Mouse (Mus musculus) adrenal gland, adult 8-10 months (tissue): ENCODE measurements around the gene AI837181. TPM values are rescaled to one million over a fixed set of nuclear protein-coding genes. Genes with fewer than 3 reads are reported as not detected.
A peak's percentile ranks its signal among the peaks of the same experiment; 100 is the strongest.

Experiments used
- DNase-seq: peaks from one replicate; pipeline ENCODE4 v3.0.0; 2022
- total RNA-seq, 4 experiments: library from RNA; stranded (reverse); gene quantifications; 2 replicates each; pipeline ENCODE4 v1.2.4; 2022

The AI837181 gene
- total RNA-seq, 4 experiments from 2014 or later: 52.2 to 59.2 (median 52.8) TPM

DNA sequence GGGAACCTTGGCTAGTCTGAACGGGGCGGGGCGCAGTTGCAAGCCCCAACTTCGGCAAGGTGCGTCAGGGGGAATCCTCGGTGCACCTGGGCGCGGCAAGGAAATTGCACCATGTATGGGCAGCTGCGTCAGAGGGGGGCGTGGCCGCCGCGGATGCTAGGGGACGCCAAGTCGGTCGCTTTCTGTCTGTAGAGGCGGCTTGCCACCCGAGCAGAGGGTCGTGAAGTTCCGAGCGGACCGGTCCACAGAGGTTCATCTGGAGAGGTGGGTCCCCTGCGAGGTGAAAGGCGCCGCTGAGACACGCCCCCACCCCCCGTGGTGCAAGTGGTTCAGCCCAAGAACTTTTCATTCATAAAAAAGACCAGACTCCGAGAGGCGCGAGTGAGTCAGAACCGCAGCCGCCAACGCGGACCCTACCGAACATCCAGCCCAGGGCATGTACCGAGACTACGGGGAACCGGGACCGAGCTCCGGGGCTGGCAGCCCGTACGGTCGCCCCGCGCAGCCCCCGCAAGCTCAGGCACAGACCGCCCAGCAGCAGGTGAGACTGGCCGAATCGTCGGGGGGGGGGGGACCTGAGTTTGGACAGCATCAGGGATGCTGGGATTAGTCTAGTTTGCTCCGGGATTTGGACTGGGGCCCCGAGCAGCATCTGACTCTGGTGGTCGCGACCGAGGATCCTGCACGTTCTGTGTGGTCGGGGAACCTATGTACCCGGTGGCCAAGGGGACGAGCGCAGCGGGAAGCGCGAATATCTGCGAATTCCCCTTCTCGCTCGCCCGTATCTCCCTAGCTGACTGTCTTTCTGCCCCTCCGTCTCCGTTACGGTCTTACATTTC is 22.8 kb downstream of the AI837181 start, which contains the start of gene Fosl1:
TSS of gene Fosl1 (plus strand) at position 33 of the 839 bp plus-strand sequence.
- no peak for DNase-seq

- no peak for DNase-seq
These were observed 23.6 kb downstream of the AI837181 start for GRCm38 (mm10) chr19:5448354-5449150.

GRCm38 (mm10) chr19:5449673-5450072 is 24.7 kb downstream of the AI837181 start:
- no peak for DNase-seq

- no peak for DNase-seq
These were observed 26.8 kb downstream of the AI837181 start for GRCm38 (mm10) chr19:5451766-5452165.

- no peak for DNase-seq
These were observed 30.1 kb downstream of the AI837181 start for GRCm38 (mm10) chr19:5455037-5455436.

GRCm38 (mm10) chr19:5455568-5455967 is 30.6 kb downstream of the AI837181 start:
- no peak for DNase-seq

GRCm38 (mm10) chr19:5456241-5456921 is 31.4 kb downstream of the AI837181 start:
- no peak for DNase-seq

GRCm38 (mm10) chr19:5456922-5457745 is 32.2 kb downstream of the AI837181 start:
- DNase-seq: peak; percentile 93

GRCm38 (mm10) chr19:5457746-5458442 is 33.0 kb downstream of the AI837181 start, which contains the start of gene Ccdc85b:
Ccdc85b (minus strand) TSS chr19:5457894.
- no peak for DNase-seq

DNA sequence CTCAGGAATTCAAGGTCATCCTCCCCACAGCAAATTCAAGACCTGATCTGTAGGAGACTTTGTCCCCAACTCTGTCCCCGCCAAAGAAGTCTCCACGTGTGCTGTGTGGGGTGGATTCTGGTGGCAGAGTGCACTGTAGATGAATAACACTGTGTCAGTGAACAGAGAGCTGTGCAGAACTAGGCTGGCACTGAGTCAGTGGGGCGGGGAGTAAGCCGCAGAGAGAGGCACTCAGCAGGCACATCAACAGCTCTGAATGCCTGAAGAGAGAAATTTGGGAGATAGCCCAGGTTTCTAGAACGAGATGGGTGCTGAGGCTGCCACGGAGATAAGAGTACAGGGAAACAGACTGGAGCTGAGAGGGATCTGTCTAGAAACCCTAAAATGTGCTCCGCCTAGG is 34.1 kb downstream of the AI837181 start:
- DNase-seq: no peak

DNA sequence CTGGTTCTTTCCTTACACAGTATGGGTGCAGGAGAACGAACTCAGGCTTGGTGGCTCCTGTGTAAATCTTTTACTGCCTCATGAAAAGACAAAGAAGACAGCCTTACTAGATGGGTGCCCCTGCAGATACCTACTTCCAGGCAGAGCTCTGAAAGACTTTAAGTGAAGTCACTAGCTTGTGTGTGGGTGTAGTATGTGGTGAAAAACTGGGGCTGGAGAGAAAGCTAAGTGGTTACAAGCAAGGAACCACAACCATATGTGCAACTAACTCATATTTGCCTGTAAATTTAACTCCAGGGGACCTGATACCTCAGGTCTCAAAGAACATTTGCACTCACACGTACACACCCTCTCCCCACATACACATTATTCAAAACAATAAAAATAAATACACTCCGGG is 35.0 kb downstream of the AI837181 start:
- DNase-seq: no peak

- peak; percentile 82 for DNase-seq
These were observed 35.5 kb downstream of the AI837181 start, which contains the start of gene Fibp for GRCm38 (mm10) chr19:5460465-5460911. Fibp (plus strand) TSS chr19:5460615.

- no peak for DNase-seq
These were observed 36.5 kb downstream of the AI837181 start for GRCm38 (mm10) chr19:5461411-5461810.

GRCm38 (mm10) chr19:5463212-5463611 is 38.3 kb downstream of the AI837181 start:
- DNase-seq: no peak

GRCm38 (mm10) chr19:5463791-5464562 is 39.0 kb downstream of the AI837181 start:
- no peak for DNase-seq

DNA sequence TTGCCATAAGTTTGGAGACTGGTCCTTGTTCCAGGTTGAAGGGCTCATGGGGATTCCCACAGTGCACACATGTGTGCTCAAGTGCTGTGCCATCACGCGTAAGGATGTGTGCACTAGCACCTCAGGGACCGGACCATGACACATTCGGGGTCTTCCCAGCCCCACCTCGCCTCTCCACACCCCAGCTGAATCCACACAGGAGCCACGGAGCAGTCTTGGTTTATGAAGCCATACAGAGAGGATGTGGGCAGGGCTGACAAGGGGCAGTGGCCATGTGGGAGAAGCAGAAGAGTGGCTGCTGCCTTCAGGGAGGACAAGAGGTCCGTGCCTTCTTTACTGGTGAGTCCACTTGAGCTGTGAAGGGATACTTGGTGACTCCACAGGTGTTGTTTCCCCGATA is 40.1 kb downstream of the AI837181 start:
- DNase-seq: no peak

DNA sequence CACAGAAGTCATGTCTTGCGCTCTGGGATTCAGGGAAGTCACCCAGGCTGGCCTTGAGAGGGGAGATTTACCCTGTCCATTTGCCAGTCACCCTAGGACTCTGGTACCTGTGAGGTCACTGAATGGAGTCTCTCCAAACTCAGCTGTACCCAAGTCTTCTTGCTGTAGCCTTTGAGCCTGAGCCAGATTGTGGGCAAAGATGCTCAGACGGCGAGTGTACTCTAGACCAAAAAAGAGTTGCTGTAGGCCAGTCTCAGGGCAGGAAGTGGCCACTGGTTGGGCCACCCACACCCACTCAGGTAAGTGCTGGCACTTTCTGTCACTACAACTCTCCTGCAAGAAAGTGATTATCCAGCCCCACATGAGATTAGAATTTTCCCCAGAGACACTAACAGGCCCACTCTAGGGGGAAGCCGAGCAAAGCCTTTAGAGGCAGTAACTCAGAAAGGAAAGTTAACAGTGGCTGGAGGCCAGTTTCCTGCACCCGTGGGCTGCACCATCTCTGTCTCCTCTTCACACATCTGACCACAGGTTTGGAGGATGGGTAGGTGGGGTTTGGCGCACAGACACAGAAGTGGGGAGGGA is 42.1 kb downstream of the AI837181 start:
- no peak for DNase-seq

GRCm38 (mm10) chr19:5468374-5468773 is 43.4 kb downstream of the AI837181 start, which contains the start of gene Ctsw:
Ctsw (minus strand) TSS chr19:5468507.
- no peak for DNase-seq

- DNase-seq: no peak
These were observed 46.9 kb downstream of the AI837181 start for GRCm38 (mm10) chr19:5471846-5472245.

DNA sequence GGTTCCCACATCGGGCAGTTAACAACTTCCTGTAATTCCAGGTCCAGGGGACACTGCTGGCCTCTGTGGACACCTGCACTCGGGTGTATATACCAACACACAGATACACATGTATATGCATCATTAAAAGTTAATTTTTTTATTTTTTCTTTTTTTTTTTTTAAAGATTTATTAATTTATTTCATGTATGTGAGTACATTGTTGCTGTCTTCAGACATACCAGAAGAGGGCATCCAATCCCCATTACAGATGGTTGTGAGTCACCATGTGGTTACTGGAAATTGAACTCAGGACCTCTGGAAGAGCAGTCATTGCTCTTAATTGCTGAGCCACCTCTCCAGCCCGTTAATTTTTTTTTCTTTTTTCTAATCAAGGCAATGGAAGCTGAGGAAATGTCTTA is 47.9 kb downstream of the AI837181 start:
- DNase-seq: no peak
